Mouse (Mus musculus): ENCODE measurements at regions not wholly inside any gene's neighbourhood (a gene's known extent, or its start where the extent isn't known, plus 50 kb on each side); places are given as distances from the start of the nearest gene placed in this dataset.

DNA sequence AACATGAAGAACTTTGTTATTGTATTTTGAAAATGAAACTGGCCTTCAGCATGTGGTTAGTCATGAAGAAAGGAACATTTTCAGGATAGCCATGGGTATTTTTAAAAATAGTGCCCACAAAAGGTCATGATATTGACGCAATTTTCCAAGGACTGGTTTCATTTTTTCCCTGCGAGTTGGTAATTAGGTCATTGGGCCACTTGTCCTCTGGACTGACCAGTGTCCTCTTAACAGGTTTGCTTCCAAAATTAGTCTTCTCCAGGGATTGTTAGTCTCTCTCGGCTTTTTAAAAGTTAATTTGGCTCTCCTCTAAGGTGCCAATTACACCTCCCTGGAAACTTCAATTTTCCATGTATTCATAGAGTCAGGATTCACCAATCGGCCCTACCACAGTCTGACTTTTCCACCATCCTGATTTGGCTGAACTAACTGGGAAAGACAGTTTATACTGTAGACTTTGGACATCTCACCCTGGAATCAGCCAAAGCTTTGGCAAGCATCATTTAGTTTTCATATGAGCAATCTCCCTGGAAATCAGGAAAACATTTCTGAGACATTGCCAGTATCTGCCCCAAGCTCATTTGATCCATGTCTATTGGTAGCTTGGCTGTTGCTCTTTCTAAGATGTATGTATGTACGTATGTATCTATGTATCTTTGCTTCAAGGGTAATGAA is 562.8 kb upstream of the Sox9 start:
- no peak for ATAC-seq (ENCODE audit: insufficient read depth, low read depth)
- Histone ChIP-seq H3K4me3 (ENCODE audit: low read depth, low read length) (no peak overlapping the region), H3K27me3 (ENCODE audit: control insufficient read depth, insufficient read depth, low read length) (no peaks in the 10 kb centered on the region), H3K27ac (ENCODE audit: low read depth) (no peak overlapping the region), H3K9me3 (replicated peaks; ENCODE audit: control insufficient read depth, low read length) (no peaks in the 10 kb centered on the region), H3K9ac (replicated peaks; ENCODE audit: low read depth, low read length) (no peak overlapping the region), H3K4me1 (ENCODE audit: control insufficient read depth, insufficient read depth) (no peaks in the 10 kb centered on the region), H3K36me3 (replicated peaks; ENCODE audit: control insufficient read depth, insufficient read depth, low read length) (no peaks in the 10 kb centered on the region), H3K4me2 (ENCODE audit: low read depth, low read length) (no peak overlapping the region)
- no peak for DNase-seq (ENCODE audit: low spot score)
- 77% methylated on average over 5 of the region's 5 CpGs for WGBS
- TF ChIP-seq EP300 (IDR thresholded peaks at IDR 0.05; ENCODE audit: low read depth) (no peak), CTCF (IDR thresholded peaks at IDR 0.05; ENCODE audit: low read depth) (no peak)

DNA sequence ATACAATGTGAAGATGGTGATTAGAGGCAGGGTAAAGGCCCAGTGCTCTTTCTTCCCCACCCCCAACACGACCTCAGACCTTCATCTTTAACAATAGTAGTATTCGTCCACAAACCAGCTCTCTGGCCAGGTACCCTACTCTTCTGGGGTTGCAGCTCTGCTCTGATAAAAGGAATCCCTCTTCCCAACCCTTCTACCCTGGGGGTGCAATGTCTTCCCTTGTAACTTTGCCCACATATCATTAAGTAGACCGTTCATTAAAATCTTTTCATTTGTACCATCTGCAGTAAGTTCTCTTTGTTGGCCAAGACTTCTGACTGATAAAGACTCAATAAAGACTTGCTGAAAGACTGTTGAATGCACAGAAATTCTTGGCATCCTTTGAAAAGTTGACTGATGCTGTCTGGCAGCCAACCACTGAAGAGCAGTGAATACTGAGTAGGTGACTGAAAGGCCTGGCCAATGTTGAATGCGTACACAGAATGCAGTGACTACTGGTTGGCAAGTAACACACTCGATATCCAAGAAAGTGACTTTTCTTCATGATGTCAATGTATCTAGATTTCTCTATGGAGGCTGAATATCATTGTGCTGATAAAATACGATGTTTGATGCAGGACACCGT is 547.4 kb upstream of the Sox9 start:
- no peak overlapping the region for H3K4me3 ChIP-seq (ENCODE audit: low read depth, low read length)
- no peak overlapping the region for H3K9ac ChIP-seq (replicated peaks; ENCODE audit: low read depth, low read length)
- H3K4me2 ChIP-seq (ENCODE audit: low read depth, low read length): no peak overlapping the region
- no peaks in the 10 kb centered on the region for H3K4me1 ChIP-seq (ENCODE audit: control insufficient read depth, insufficient read depth)
- WGBS: 68% methylated on average over 7 of the region's 7 CpGs
- DNase-seq (ENCODE audit: low spot score): no peak
- H3K9me3 ChIP-seq (replicated peaks; ENCODE audit: control insufficient read depth, low read length): no peaks in the 10 kb centered on the region
- H3K36me3 ChIP-seq (replicated peaks; ENCODE audit: control insufficient read depth, insufficient read depth, low read length): no peaks in the 10 kb centered on the region
- H3K27me3 ChIP-seq (ENCODE audit: control insufficient read depth, insufficient read depth, low read length): no peaks in the 10 kb centered on the region
- no peak for ATAC-seq (ENCODE audit: insufficient read depth, low read depth)
- H3K27ac ChIP-seq (ENCODE audit: low read depth): no peak overlapping the region
- TF ChIP-seq EP300 (IDR thresholded peaks at IDR 0.05; ENCODE audit: low read depth) (no peak), CTCF (IDR thresholded peaks at IDR 0.05; ENCODE audit: low read depth) (no peak)

DNA sequence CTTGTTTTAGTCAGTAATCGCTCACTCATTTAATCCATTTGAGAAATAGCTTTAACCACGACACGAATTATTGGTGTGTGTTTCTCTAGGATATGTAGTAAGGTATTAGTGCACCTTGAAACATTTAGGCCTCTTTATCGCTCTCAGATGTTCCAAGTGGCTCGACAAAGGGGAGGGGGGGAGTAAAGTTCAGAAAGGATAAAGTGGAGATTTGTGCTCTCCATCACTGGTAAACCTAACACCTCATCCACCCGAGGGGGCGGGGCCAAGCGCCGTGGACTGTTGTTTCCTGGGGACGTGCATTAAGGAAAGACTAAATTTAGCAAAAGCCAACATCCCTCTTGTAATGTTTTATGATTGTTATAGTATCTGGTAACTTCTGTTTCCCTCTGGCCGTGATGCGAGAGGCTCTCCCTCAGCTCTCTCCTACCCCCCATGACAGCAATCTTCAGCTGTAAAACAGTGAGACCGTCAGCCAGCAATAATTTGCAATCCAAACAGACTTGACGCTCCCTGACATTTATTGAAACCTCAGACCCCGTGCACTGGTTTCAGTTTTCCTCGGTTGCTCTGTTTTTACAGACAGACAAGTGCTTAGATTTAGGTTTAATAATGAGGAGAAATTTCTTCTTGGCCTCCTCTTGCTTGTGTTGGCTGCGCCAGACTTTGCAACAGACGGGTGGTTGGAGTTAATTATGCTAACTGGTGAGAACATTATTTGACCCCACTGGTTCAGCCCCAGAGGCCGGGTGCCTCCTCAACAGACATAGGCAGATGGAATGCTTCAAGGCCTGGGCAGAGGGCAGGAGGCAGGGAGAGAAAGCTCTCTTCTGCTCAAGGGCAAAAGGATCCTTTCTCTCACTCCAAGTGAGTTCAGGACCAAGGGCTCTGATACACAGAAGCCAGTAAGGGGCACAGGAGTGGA is 542.8 kb upstream of the Sox9 start:
- Histone ChIP-seq H3K4me2 (ENCODE audit: low read depth, low read length) (no peak overlapping the region), H3K4me3 (ENCODE audit: low read depth, low read length) (no peak overlapping the region), H3K36me3 (replicated peaks; ENCODE audit: control insufficient read depth, insufficient read depth, low read length) (no peaks in the 10 kb centered on the region), H3K27ac (ENCODE audit: low read depth) (no peak overlapping the region), H3K9me3 (replicated peaks; ENCODE audit: control insufficient read depth, low read length) (no peaks in the 10 kb centered on the region), H3K9ac (replicated peaks; ENCODE audit: low read depth, low read length) (no peak overlapping the region), H3K27me3 (ENCODE audit: control insufficient read depth, insufficient read depth, low read length) (no peaks in the 10 kb centered on the region), H3K4me1 (ENCODE audit: control insufficient read depth, insufficient read depth) (no peaks in the 10 kb centered on the region)
- TF ChIP-seq EP300 (IDR thresholded peaks at IDR 0.05; ENCODE audit: low read depth) (no peak), CTCF (IDR thresholded peaks at IDR 0.05; ENCODE audit: low read depth) (no peak)
- 66% methylated on average over 19 of the region's 19 CpGs for WGBS
- no peak for DNase-seq (ENCODE audit: low spot score)
- no peak for ATAC-seq (ENCODE audit: insufficient read depth, low read depth)

DNA sequence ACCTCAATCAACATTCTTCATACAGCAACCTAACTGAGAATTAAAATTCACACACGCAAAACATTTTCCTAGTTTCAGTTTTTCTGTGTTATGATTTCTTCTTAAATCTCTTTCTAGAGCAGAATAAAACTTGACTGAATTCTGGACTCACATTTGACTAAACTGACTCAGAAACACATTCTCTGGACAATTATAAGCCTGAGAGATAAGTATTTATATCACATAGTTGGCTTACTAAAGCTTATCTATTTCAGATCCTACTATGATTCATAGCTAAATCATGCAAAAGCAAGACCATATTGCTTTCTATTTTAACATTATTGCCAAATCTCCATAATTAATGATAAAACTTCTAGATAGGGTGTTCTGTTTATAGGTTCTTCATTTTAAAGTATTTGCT is 529.5 kb upstream of the Sox9 start:
- WGBS: 68% methylated on average over 1 of the region's 1 CpGs
- Histone ChIP-seq H3K4me3 (ENCODE audit: low read depth, low read length) (no peak overlapping the region), H3K36me3 (replicated peaks; ENCODE audit: control insufficient read depth, insufficient read depth, low read length) (no peaks in the 10 kb centered on the region), H3K27ac (ENCODE audit: low read depth) (no peak overlapping the region), H3K4me2 (ENCODE audit: low read depth, low read length) (no peak overlapping the region), H3K9ac (replicated peaks; ENCODE audit: low read depth, low read length) (no peak overlapping the region), H3K4me1 (ENCODE audit: control insufficient read depth, insufficient read depth) (no peaks in the 10 kb centered on the region), H3K9me3 (replicated peaks; ENCODE audit: control insufficient read depth, low read length) (no peaks in the 10 kb centered on the region), H3K27me3 (ENCODE audit: control insufficient read depth, insufficient read depth, low read length) (no peaks in the 10 kb centered on the region)
- TF ChIP-seq CTCF (IDR thresholded peaks at IDR 0.05; ENCODE audit: low read depth) (no peak), EP300 (IDR thresholded peaks at IDR 0.05; ENCODE audit: low read depth) (no peak)
- DNase-seq (ENCODE audit: low spot score) (no peak), ATAC-seq (ENCODE audit: insufficient read depth, low read depth) (no peak)

DNA sequence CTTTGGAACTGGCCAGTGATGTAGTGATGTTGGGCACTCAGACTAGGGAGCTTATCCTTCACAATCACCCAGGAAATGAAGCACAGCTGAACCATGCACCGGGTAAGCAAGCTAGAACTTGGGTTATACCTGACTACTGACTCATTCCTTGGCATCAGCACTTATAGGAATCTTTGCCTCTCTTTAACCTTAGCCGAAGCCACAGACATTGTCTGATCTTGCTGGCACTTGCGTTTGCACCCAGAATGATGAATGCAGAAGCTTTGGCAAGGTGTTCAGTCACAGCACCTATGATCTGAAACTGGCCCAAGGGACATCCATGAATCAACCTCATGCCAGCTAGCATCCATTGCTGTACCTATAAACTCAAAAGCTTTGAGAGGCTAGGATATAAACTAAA is 529.0 kb upstream of the Sox9 start:
- WGBS: 77% methylated on average over 3 of the region's 3 CpGs
- no peaks in the 10 kb centered on the region for H3K27me3 ChIP-seq (ENCODE audit: control insufficient read depth, insufficient read depth, low read length)

More for the DNA sequence above, 529.0 kb upstream of the Sox9 start:
- ATAC-seq (ENCODE audit: insufficient read depth, low read depth) (no peak), DNase-seq (ENCODE audit: low spot score) (no peak)
- H3K4me2 ChIP-seq (ENCODE audit: low read depth, low read length): no peak overlapping the region
- H3K27ac ChIP-seq (ENCODE audit: low read depth): no peak overlapping the region
- H3K9me3 ChIP-seq (replicated peaks; ENCODE audit: control insufficient read depth, low read length): no peaks in the 10 kb centered on the region
- H3K9ac ChIP-seq (replicated peaks; ENCODE audit: low read depth, low read length): no peak overlapping the region
- H3K4me1 ChIP-seq (ENCODE audit: control insufficient read depth, insufficient read depth): no peaks in the 10 kb centered on the region
- no peaks in the 10 kb centered on the region for H3K36me3 ChIP-seq (replicated peaks; ENCODE audit: control insufficient read depth, insufficient read depth, low read length)
- no peak for TF ChIP-seq EP300 (IDR thresholded peaks at IDR 0.05; ENCODE audit: low read depth)
- no peak for TF ChIP-seq CTCF (IDR thresholded peaks at IDR 0.05; ENCODE audit: low read depth)
- H3K4me3 ChIP-seq (ENCODE audit: low read depth, low read length): no peak overlapping the region
